Mouse (Mus musculus): ENCODE results near the gene Mfsd7a.

Mfsd7a gene

DNA sequence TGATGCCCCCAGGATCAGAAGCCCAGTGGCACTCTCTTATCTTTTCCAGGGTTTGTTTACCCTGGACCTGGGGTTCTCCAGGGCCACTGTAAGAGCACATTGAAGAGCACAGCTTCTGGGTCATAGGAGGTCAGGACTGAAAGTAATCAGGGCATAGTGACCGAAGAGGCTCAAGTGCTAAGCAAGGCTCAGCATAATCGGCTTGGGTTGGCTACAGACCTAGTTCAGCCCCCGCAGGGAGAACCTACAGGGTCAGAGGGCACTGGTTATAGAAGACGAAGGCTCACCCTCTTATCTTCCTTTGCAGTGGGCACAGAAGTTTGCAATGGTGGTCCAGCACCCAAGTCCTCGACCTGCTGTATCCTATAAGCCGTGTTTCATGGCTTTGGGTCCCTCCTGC lies 17.5 kb downstream of the Mfsd7a start:
- DNase-seq (ENCODE audit: low spot score) = no peak

DNA sequence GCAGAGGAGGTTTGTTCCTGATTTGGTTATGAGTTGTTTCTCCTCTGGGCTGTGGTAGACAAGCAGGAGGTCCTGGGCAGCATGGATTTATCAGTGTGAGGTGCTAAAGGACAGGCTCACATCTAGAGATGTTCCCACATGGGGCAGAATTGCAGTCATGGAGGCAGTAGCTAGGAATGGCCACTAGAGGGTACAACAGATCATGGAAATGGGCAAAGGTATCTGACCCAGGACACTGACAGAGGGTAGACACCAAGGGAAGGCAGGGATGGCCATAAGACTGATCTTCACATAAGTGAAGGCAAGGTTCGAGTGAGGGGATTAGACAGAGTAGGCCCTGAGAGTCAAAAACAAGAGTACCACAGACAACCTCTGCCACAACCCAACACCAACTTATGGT lies 21.5 kb downstream of the Mfsd7a start:
- no peak for DNase-seq (ENCODE audit: low spot score)

DNA sequence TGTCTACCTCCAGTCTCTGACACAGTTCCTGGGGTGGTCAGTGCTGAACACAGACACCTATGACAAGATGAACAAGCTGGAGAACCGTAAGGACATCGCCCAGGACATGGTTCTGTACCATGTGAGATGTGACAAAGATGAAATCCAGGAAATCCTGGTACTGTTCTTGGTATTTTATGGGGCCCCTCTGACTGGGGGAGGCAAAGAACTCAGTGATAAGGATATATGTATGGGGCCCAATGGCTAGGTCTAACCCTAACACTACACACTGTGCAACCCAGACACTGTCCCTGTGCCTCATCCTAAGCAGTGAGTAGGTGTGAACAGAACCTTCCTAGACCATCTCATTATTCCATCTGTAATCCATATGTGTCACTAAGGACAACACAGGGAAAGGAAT lies 25.3 kb downstream of the Mfsd7a start:
- DNase-seq (ENCODE audit: low spot score) = no peak

DNA sequence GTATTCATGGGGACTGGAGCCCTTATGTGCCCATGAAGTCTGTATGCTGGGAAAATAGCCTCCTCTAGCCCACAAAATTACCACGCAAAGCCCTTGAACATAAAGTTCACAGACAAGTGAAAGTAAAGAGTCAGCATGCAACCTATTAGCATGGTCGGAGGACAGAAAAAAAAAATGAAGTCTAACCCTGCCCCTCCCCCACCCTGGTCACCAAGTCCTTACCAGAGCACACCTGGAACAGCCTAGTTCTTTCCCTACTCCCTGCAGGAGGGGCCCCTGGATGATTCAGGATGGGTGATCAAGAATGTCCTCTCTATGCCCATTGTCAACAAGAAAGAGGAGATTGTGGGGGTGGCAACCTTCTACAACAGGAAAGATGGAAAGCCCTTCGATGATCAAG lies 25.9 kb downstream of the Mfsd7a start:
- no peak for DNase-seq (ENCODE audit: low spot score)

DNA sequence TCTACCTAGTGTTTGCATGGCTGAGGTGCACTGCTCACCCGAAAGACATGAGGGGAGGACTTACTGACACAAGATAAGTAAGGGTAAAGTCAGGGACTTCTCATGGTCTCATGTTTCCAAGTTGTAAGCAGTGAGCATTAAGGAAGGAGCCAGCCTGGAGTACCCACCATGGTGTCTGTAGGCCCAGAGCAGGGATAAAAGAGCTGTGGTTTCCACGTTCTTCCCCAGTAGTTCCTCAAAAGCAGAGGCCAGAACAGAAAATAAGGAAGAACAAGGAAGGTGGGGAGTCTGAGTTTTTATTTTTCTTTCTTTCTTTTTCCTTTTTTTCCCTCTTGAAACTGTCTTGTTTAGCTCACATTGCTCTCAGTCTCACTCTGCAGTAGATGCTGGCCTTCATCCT lies 34.0 kb downstream of the Mfsd7a start:
- DNase-seq (ENCODE audit: low spot score) = no peak

DNA sequence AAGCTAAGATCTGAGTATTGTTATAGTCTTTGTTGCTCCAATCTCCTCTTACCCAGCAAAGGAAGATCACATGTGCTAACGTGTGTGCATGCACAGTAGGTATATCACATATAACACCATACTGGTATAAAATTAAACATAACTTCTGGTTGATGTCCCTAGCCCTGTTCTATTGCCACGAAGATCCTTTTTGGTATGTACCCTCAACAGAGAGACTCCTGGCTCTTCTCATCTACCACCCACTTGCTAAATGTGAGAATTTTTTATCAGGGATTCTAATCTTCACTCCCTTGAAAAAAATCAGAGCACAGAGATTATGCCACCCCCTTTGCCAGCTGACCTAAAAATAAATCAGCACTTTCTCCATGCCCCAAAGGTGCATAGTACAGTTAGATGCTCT lies 41.7 kb downstream of the Mfsd7a start:
- no peak for DNase-seq (ENCODE audit: low spot score)

DNA sequence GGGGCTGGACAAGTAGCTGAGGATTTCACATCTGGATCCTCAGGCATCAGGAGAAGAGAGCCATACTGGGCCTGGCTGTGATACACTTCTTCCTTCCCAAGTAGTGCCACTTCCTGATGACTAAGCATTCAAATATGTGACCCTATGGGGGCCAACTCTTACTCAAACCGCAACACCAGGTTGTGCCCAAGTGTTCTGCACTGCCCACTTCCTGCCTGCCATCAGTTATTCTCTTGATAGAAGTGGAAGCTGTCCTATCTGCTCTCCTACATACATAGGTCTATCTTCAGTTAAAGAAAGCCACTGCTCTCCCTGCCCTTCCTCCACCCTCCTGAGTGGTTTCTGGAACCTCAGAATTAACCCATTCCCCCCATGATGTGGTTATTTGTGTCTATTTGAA lies 43.2 kb downstream of the Mfsd7a start:
- no peak for DNase-seq (ENCODE audit: low spot score)

DNA sequence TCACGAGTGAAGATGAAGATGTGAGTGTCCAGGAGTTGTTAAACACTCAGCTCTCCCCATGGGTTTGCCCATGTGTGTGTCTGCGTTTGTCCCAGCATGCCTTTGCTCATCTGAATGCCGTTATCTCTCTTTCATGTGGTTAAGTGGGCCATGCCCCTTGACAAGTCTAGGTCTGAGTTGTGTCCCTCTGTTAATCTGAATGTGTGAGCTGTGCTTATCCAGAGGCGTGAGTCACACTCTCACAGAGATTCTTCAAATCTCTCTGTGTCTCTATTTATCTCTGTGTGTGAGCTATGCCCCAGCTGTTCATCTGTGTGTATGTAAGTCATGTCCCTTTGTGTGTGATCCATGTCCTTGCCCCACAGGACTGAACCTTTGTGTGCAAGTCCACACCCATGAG lies 45.2 kb downstream of the Mfsd7a start:
- no peak for DNase-seq (ENCODE audit: low spot score)
